Mouse (Mus musculus): ENCODE data around the gene Rpl9-ps6. TPM values are rescaled to one million over a fixed set of nuclear protein-coding genes. Genes with fewer than 3 reads are reported as not detected.

Rpl9-ps6 gene
- 110 and 179 TPM in 2 replicates for polyA plus RNA-seq (2015; fragmentation: Nextera tagmentation; extraction: Ambion mirVana)

DNA sequence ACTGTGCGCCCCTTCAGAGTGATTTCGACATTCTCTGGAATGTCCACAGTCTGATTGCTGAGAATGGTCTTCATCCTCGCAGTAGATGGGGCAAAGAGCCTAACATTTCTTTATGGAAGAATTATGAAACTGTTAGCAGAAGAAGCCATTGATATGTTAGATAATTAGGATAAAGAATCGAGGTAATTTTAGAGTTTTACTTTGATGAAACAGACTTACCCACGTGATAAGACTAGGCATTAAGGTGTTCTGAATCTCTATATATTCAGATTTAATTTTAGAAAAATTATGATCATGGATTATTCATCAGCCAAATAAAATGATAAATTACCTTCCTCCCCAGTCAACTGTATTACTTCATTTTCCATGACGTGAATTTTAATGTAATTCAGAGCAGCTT, at the start of gene Rpl9-ps6:
Gene Rpl9-ps6, minus strand, starts transcription at position 101 of the 400 bp plus-strand sequence.
- H3K4me3 ChIP-seq (replicated peaks) = no peak within 1 kb of the TSS
- WGBS = 77% methylated on average over 6 of the region's 6 CpGs
- H3K27me3 ChIP-seq = no peaks in the 10 kb centered on the region
- H3K9ac ChIP-seq = no peak within 1 kb of the TSS
- H3K4me1 ChIP-seq = no peaks in the 10 kb centered on the region
- ATAC-seq (ENCODE audit: insufficient number of reproducible peaks, low FRiP score, low TSS enrichment, low read depth) = no peak
- no peaks in the 10 kb centered on the region for H3K9me3 ChIP-seq (replicated peaks)
- no peak within 1 kb of the TSS for H3K4me2 ChIP-seq (replicated peaks)
- no peak within 1 kb of the TSS for H3K27ac ChIP-seq (replicated peaks)
- no peaks in the 10 kb centered on the region for H3K36me3 ChIP-seq

DNA sequence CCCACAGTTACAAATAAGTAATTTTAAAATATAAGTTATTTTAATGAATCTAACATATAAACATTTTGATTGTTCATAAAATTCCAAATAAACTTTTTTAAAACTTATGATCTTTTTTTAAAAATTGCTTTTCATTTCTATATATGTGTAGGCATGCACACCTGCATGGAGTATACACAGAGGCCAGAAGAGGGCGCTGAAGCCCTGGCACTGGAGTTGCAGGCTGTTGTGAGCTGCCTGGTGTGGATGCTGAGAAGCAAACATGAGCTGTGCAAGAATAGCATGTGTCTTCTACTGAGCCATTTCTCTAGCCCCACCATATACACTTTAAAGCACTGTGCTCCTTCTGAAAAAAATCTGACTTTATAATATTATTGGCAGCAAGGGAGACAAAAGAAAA, 46.1 kb upstream of the Rpl9-ps6 start:
- WGBS = 39% methylated on average over 1 of the region's 1 CpGs
- H3K9ac ChIP-seq = no peak overlapping the region

DNA sequence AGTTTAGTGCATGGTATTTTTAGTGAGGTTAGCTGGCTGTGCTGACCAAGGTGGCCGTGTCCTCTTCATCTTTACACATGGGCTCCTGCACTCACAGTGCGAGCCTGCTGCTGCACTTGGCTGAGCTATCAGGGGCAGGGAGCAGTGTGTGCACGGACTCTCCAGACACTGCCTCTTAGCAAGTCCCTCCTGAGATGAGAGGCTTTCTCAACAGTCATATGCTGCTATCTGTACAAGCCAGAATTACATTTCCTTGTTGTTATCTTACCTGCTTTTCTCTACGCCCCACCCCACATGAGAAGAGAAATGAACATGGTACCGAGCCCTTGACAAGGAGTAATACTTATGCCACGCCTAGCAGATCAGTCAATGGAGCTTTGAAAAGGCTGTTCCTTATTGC, 44.6 kb upstream of the Rpl9-ps6 start:
- H3K9ac ChIP-seq = no peak overlapping the region
- WGBS = 91% methylated on average over 6 of the region's 6 CpGs

More for the DNA sequence above, 46.1 kb upstream of the Rpl9-ps6 start:
- Histone ChIP-seq H3K36me3 (peaks cover 54% of the 10 kb centered on the region), H3K27ac (replicated peaks) (no peak overlapping the region), H3K4me1 (no peaks in the 10 kb centered on the region), H3K27me3 (no peaks in the 10 kb centered on the region), H3K9me3 (replicated peaks) (peaks cover 3% of the 10 kb centered on the region; the same call in 1 of the 2 replicates), H3K4me2 (replicated peaks) (no peak overlapping the region), H3K4me3 (replicated peaks) (no peak overlapping the region)
- no peak for ATAC-seq (ENCODE audit: insufficient number of reproducible peaks, low FRiP score, low TSS enrichment, low read depth)

DNA sequence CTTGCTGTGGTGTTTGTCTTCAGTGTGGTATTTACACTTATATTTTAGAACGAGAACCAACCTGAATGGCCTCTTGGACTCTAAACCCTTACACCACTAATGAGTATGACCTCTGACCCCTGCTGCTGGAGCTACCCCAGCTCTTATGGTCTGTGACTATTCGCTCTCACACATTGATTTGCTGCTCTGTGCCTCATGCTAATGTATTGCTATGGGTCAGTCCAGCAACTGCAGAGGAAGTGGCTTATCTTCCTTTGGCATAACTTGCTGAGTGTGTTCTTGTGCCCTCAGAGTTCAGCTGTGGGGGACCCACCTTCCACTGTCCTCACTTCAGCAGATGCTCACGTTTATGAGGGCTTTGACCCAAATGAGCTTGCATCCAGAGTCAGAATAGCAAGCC, 43.9 kb upstream of the Rpl9-ps6 start:
- no peak overlapping the region for H3K4me2 ChIP-seq (replicated peaks)
- WGBS = 76% methylated on average over 3 of the region's 3 CpGs
- H3K27ac ChIP-seq (replicated peaks) = no peak overlapping the region
- ATAC-seq (ENCODE audit: insufficient number of reproducible peaks, low FRiP score, low TSS enrichment, low read depth) = no peak
- no peak overlapping the region for H3K4me3 ChIP-seq (replicated peaks)
- H3K36me3 ChIP-seq = peaks cover 37% of the 10 kb centered on the region
- no peak overlapping the region for H3K9ac ChIP-seq
- no peaks in the 10 kb centered on the region for H3K27me3 ChIP-seq
- no peaks in the 10 kb centered on the region for H3K4me1 ChIP-seq
- peaks cover 3% of the 10 kb centered on the region; the same call in 1 of the 2 replicates for H3K9me3 ChIP-seq (replicated peaks)

More for the DNA sequence above, 44.6 kb upstream of the Rpl9-ps6 start:
- H3K4me3 ChIP-seq (replicated peaks) = no peak overlapping the region
- H3K27ac ChIP-seq (replicated peaks) = no peak overlapping the region
- no peaks in the 10 kb centered on the region for H3K27me3 ChIP-seq
- no peak overlapping the region for H3K4me2 ChIP-seq (replicated peaks)
- no peaks in the 10 kb centered on the region for H3K4me1 ChIP-seq
- H3K36me3 ChIP-seq = peaks cover 40% of the 10 kb centered on the region
- no peak for ATAC-seq (ENCODE audit: insufficient number of reproducible peaks, low FRiP score, low TSS enrichment, low read depth)
- H3K9me3 ChIP-seq (replicated peaks) = peaks cover 3% of the 10 kb centered on the region; the same call in 1 of the 2 replicates

DNA sequence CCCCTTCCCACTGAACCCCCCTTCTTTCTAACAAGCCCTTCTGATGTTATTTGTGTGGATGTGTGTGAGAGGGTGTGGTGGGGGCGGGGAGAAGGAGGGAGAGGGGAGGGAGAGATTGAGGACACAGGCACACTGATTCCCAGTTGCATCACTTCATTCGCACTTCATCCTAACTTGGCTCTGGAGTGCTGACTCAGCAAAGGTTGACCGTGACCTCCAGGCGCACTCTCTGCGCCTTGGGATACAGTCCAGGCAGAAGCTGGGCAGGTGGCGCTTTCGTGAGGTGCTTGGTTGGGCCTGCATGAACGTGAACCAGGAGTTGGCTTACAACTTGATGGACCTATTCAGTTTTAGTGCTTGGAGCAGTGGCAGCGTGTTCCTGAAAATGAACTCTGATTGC, 41.1 kb upstream of the Rpl9-ps6 start:
- WGBS = 83% methylated on average over 9 of the region's 9 CpGs
- no peak for ATAC-seq (ENCODE audit: insufficient number of reproducible peaks, low FRiP score, low TSS enrichment, low read depth)
- H3K9me3 ChIP-seq (replicated peaks) = peaks cover 3% of the 10 kb centered on the region; the same call in 1 of the 2 replicates
- no peak overlapping the region for H3K27ac ChIP-seq (replicated peaks)
- H3K36me3 ChIP-seq = peaks cover 21% of the 10 kb centered on the region
- H3K27me3 ChIP-seq = no peaks in the 10 kb centered on the region
- H3K4me1 ChIP-seq = no peaks in the 10 kb centered on the region
- no peak overlapping the region for H3K4me2 ChIP-seq (replicated peaks)
- H3K9ac ChIP-seq = no peak overlapping the region
- H3K4me3 ChIP-seq (replicated peaks) = no peak overlapping the region

DNA sequence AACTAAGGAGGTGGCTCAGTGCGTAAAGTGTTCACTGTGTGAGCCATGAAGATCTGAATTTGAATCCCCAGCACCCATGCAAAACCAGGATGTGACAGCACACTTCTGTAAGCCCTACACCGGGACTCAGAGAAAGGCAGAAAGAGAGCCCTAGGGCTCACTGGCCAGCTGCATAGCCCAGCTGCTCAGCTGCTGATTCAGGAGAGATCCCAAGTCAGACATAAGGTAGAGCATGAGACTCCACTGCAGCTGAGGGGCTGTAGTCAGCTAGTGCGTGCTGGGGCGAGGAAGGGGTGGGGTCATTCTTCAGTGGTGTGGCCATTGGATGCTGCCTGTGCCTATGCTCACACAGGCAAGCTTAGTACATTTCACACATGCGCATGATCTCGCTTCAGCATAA, 40.7 kb upstream of the Rpl9-ps6 start:
- no peaks in the 10 kb centered on the region for H3K4me1 ChIP-seq
- H3K27ac ChIP-seq (replicated peaks) = no peak overlapping the region
- no peak overlapping the region for H3K9ac ChIP-seq
- H3K4me3 ChIP-seq (replicated peaks) = no peak overlapping the region
- WGBS = 72% methylated on average over 6 of the region's 6 CpGs
- H3K4me2 ChIP-seq (replicated peaks) = no peak overlapping the region
- H3K36me3 ChIP-seq = peaks cover 19% of the 10 kb centered on the region
- H3K27me3 ChIP-seq = no peaks in the 10 kb centered on the region
- ATAC-seq (ENCODE audit: insufficient number of reproducible peaks, low FRiP score, low TSS enrichment, low read depth) = no peak
- peaks cover 3% of the 10 kb centered on the region; the same call in 1 of the 2 replicates for H3K9me3 ChIP-seq (replicated peaks)

DNA sequence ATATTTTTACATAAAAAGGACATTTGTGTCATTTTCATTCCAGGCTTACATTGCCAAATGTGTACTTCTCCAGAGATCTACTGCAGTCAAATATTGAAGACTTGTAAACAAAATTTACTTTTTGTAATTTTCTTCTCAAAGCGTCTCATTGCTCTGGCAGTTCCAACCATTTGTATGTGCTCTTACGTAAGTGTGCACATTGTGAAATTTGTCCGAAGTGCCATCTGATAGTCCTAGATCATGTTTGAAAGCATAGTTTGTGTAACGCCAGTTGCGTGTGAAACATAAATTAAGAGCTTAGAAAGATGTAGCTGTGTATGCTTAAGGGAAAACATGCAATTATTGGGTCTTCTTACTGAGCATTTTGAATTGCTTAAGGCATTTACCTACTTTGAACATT, 40.1 kb upstream of the Rpl9-ps6 start:
- Histone ChIP-seq H3K9me3 (replicated peaks) (no peaks in the 10 kb centered on the region), H3K4me2 (replicated peaks) (no peak overlapping the region), H3K27me3 (no peaks in the 10 kb centered on the region), H3K36me3 (peaks cover 16% of the 10 kb centered on the region), H3K4me3 (replicated peaks) (no peak overlapping the region), H3K9ac (no peak overlapping the region), H3K27ac (replicated peaks) (no peak overlapping the region), H3K4me1 (no peaks in the 10 kb centered on the region)
- no peak for ATAC-seq (ENCODE audit: insufficient number of reproducible peaks, low FRiP score, low TSS enrichment, low read depth)
- 70% methylated on average over 5 of the region's 5 CpGs for WGBS

DNA sequence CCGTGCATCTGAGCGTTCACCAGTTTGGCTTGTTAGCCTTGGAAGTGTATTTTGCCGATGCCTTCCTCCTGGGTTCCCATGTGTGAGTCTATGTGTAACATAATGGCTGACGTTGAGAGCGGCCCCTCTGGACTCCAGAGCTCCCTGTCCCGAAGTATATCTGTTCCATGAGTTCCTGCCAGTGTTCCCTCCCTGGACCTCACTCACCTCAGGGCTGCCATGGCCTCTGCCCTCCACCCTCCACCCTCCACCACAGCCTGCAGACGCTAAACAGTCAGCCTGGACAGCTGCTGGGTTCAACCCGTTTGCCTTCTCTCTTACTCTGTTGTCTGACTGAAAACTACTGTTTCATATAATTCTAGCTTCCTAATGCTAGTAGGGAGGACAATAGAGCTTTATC, 39.7 kb upstream of the Rpl9-ps6 start:
- no peak for ATAC-seq (ENCODE audit: insufficient number of reproducible peaks, low FRiP score, low TSS enrichment, low read depth)
- H3K4me1 ChIP-seq = no peaks in the 10 kb centered on the region
- no peaks in the 10 kb centered on the region for H3K27me3 ChIP-seq
- H3K4me3 ChIP-seq (replicated peaks) = no peak overlapping the region
- 78% methylated on average over 8 of the region's 8 CpGs for WGBS
- H3K9ac ChIP-seq = no peak overlapping the region
- no peaks in the 10 kb centered on the region for H3K9me3 ChIP-seq (replicated peaks)
- H3K4me2 ChIP-seq (replicated peaks) = no peak overlapping the region
- peaks cover 16% of the 10 kb centered on the region for H3K36me3 ChIP-seq
- no peak overlapping the region for H3K27ac ChIP-seq (replicated peaks)

DNA sequence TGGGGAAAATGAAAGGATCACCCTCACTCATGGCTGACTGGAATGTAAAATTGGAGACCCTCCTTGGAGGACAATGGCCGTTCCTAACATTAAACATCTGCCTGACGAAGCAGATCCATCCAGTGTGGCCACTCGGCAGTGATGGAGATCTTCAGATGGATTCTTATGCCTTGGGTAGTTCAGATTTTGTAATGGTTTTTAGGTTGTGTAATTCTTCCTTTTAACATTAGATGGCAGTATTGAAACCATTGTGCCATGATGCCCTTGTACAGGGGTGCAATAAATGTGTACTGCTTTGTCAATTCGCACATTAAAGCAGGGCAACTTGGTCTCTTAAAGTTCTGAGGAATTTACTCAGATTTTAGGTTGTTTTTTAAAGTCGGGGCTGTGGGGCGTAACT, 35.0 kb upstream of the Rpl9-ps6 start:
- no peaks in the 10 kb centered on the region for H3K9me3 ChIP-seq (replicated peaks)
- peaks cover 26% of the 10 kb centered on the region for H3K36me3 ChIP-seq
- H3K4me2 ChIP-seq (replicated peaks) = no peak overlapping the region
- ATAC-seq (ENCODE audit: insufficient number of reproducible peaks, low FRiP score, low TSS enrichment, low read depth) = no peak
- 78% methylated on average over 6 of the region's 6 CpGs for WGBS
- no peaks in the 10 kb centered on the region for H3K4me1 ChIP-seq
- no peak overlapping the region for H3K9ac ChIP-seq
- H3K27ac ChIP-seq (replicated peaks) = no peak overlapping the region
- no peaks in the 10 kb centered on the region for H3K27me3 ChIP-seq
- no peak overlapping the region for H3K4me3 ChIP-seq (replicated peaks)

DNA sequence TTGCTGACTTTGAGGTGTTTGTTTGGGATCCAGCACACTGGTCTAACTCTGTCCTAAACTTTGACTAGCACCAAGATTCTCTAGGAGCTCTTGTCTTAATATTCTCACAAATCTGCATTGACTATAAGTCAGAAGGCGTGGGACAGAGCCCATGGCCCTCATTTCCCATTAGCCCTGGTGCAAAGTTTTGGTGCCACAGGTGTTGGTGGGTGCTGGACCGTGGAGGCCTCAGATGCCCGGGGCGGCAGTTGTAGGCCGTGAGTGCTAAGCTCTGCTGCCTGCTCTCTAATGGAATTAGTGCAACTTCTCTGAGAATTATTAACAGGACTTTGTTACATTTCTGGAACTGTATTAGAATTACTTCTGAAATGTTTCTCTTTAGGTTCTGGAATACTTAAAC, 31.6 kb upstream of the Rpl9-ps6 start:
- no peaks in the 10 kb centered on the region for H3K9me3 ChIP-seq (replicated peaks)
- no peak overlapping the region for H3K27ac ChIP-seq (replicated peaks)
- no peaks in the 10 kb centered on the region for H3K4me1 ChIP-seq
- 96% methylated on average over 5 of the region's 5 CpGs for WGBS
- H3K4me2 ChIP-seq (replicated peaks) = no peak overlapping the region
- H3K36me3 ChIP-seq = peaks cover 30% of the 10 kb centered on the region
- H3K27me3 ChIP-seq = no peaks in the 10 kb centered on the region
- H3K4me3 ChIP-seq (replicated peaks) = no peak overlapping the region
- no peak for ATAC-seq (ENCODE audit: insufficient number of reproducible peaks, low FRiP score, low TSS enrichment, low read depth)
- H3K9ac ChIP-seq = no peak overlapping the region

DNA sequence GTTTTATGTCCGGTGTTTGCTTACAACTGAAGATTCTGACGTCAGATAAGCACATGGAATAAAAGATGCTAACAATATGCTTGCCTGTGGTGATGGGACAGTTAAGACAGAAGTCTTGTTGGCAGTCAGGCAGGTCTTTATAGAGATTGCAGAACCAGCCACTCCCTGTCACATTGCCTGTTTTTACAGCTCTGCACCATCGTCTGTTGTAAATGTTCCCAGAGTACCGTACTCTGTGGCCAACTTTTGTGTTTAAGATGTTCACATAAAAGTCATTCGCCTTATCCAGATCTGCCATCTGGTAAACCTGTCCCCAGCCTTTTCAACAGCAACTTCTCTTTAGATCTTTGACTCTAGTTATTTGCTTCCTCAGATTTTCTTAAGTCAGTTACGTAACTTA, 31.0 kb upstream of the Rpl9-ps6 start:
- Histone ChIP-seq H3K9me3 (replicated peaks) (no peaks in the 10 kb centered on the region), H3K36me3 (peaks cover 30% of the 10 kb centered on the region), H3K27me3 (no peaks in the 10 kb centered on the region), H3K4me1 (no peaks in the 10 kb centered on the region), H3K9ac (no peak overlapping the region), H3K4me3 (replicated peaks) (no peak overlapping the region), H3K4me2 (replicated peaks) (no peak overlapping the region), H3K27ac (replicated peaks) (no peak overlapping the region)
- WGBS = 78% methylated on average over 6 of the region's 6 CpGs
- no peak for ATAC-seq (ENCODE audit: insufficient number of reproducible peaks, low FRiP score, low TSS enrichment, low read depth)

DNA sequence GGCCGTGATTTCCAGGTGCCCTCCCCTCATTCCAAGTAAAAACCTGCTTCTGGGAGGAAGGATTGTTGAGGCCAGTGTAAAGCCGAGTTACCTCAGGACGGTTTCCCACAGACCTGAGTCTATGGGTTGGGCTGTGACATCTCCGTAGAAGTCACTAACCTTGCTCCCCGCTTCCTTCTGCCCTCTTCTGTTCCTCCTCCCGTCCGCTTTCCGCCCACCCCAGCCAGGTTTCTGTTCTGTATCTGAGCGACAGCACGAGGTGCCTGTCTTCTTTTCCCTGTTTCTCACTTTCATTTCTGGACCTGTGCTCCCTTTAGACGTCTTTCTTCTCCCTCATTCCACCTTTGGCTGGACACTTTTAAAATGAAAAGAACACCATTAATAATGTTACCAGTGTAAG, 28.7 kb upstream of the Rpl9-ps6 start:
- no peaks in the 10 kb centered on the region for H3K27me3 ChIP-seq
- H3K4me3 ChIP-seq (replicated peaks) = no peak overlapping the region
- H3K4me2 ChIP-seq (replicated peaks) = no peak overlapping the region
- H3K9me3 ChIP-seq (replicated peaks) = no peaks in the 10 kb centered on the region
- peaks cover 24% of the 10 kb centered on the region for H3K36me3 ChIP-seq
- ATAC-seq (ENCODE audit: insufficient number of reproducible peaks, low FRiP score, low TSS enrichment, low read depth) = no peak
- 87% methylated on average over 11 of the region's 11 CpGs for WGBS
- no peak overlapping the region for H3K27ac ChIP-seq (replicated peaks)
- H3K4me1 ChIP-seq = no peaks in the 10 kb centered on the region
- H3K9ac ChIP-seq = no peak overlapping the region

Measured in embryonic facial prominence, embryonic 15.5 days (tissue).